Mouse (Mus musculus): ENCODE measurements around the gene Erc2. TPM values are rescaled to one million over a fixed set of nuclear protein-coding genes. Genes with fewer than 3 reads are reported as not detected.

Erc2 gene
- total RNA-seq, 1 experiment from 2014 or later: not detected

GRCm38 (mm10) chr14:28288926-28289325 lies 666.7 kb downstream of the Erc2 start:
- ATAC-seq (replicated peaks; ENCODE audit: insufficient number of reproducible peaks, low FRiP score, low TSS enrichment, poor library complexity, severe bottlenecking): no peak

GRCm38 (mm10) chr14:28293921-28294320 lies 671.7 kb downstream of the Erc2 start:
- no peak for ATAC-seq (replicated peaks; ENCODE audit: insufficient number of reproducible peaks, low FRiP score, low TSS enrichment, poor library complexity, severe bottlenecking)

- no peak for ATAC-seq (replicated peaks; ENCODE audit: insufficient number of reproducible peaks, low FRiP score, low TSS enrichment, poor library complexity, severe bottlenecking)
Observed at GRCm38 (mm10) chr14:28295145-28295544, 672.9 kb downstream of the Erc2 start.

- ATAC-seq (replicated peaks; ENCODE audit: insufficient number of reproducible peaks, low FRiP score, low TSS enrichment, poor library complexity, severe bottlenecking): no peak
Observed at GRCm38 (mm10) chr14:28300095-28300494, 677.9 kb downstream of the Erc2 start.

GRCm38 (mm10) chr14:28301251-28301650 lies 679.0 kb downstream of the Erc2 start:
- no peak for ATAC-seq (replicated peaks; ENCODE audit: insufficient number of reproducible peaks, low FRiP score, low TSS enrichment, poor library complexity, severe bottlenecking)

- ATAC-seq (replicated peaks; ENCODE audit: insufficient number of reproducible peaks, low FRiP score, low TSS enrichment, poor library complexity, severe bottlenecking): no peak
Observed at GRCm38 (mm10) chr14:28304131-28304530, 681.9 kb downstream of the Erc2 start.

- no peak for ATAC-seq (replicated peaks; ENCODE audit: insufficient number of reproducible peaks, low FRiP score, low TSS enrichment, poor library complexity, severe bottlenecking)
Observed at GRCm38 (mm10) chr14:28308661-28309060, 686.4 kb downstream of the Erc2 start.

GRCm38 (mm10) chr14:28316851-28317250 lies 694.6 kb downstream of the Erc2 start:
- no peak for ATAC-seq (replicated peaks; ENCODE audit: insufficient number of reproducible peaks, low FRiP score, low TSS enrichment, poor library complexity, severe bottlenecking)

- ATAC-seq (replicated peaks; ENCODE audit: insufficient number of reproducible peaks, low FRiP score, low TSS enrichment, poor library complexity, severe bottlenecking): no peak
Observed at GRCm38 (mm10) chr14:28321916-28322534, 699.8 kb downstream of the Erc2 start.

- no peak for ATAC-seq (replicated peaks; ENCODE audit: insufficient number of reproducible peaks, low FRiP score, low TSS enrichment, poor library complexity, severe bottlenecking)
Observed at GRCm38 (mm10) chr14:28323243-28323642, 701.0 kb downstream of the Erc2 start.

- no peak for ATAC-seq (replicated peaks; ENCODE audit: insufficient number of reproducible peaks, low FRiP score, low TSS enrichment, poor library complexity, severe bottlenecking)
Observed at GRCm38 (mm10) chr14:28323727-28324126, 701.5 kb downstream of the Erc2 start.

- ATAC-seq (replicated peaks; ENCODE audit: insufficient number of reproducible peaks, low FRiP score, low TSS enrichment, poor library complexity, severe bottlenecking): no peak
Observed at GRCm38 (mm10) chr14:28326456-28326855, 704.2 kb downstream of the Erc2 start.

- ATAC-seq (replicated peaks; ENCODE audit: insufficient number of reproducible peaks, low FRiP score, low TSS enrichment, poor library complexity, severe bottlenecking): no peak
Observed at GRCm38 (mm10) chr14:28328512-28328911, 706.3 kb downstream of the Erc2 start.

- ATAC-seq (replicated peaks; ENCODE audit: insufficient number of reproducible peaks, low FRiP score, low TSS enrichment, poor library complexity, severe bottlenecking): no peak
Observed at GRCm38 (mm10) chr14:28331108-28331507, 708.9 kb downstream of the Erc2 start.

GRCm38 (mm10) chr14:28332351-28332953 lies 710.2 kb downstream of the Erc2 start:
- no peak for ATAC-seq (replicated peaks; ENCODE audit: insufficient number of reproducible peaks, low FRiP score, low TSS enrichment, poor library complexity, severe bottlenecking)

GRCm38 (mm10) chr14:28339146-28339545 lies 716.9 kb downstream of the Erc2 start:
- ATAC-seq (replicated peaks; ENCODE audit: insufficient number of reproducible peaks, low FRiP score, low TSS enrichment, poor library complexity, severe bottlenecking): no peak

GRCm38 (mm10) chr14:28349129-28349528 lies 726.9 kb downstream of the Erc2 start:
- no peak for ATAC-seq (replicated peaks; ENCODE audit: insufficient number of reproducible peaks, low FRiP score, low TSS enrichment, poor library complexity, severe bottlenecking)

GRCm38 (mm10) chr14:28356031-28356430 lies 733.8 kb downstream of the Erc2 start:
- no peak for ATAC-seq (replicated peaks; ENCODE audit: insufficient number of reproducible peaks, low FRiP score, low TSS enrichment, poor library complexity, severe bottlenecking)

- ATAC-seq (replicated peaks; ENCODE audit: insufficient number of reproducible peaks, low FRiP score, low TSS enrichment, poor library complexity, severe bottlenecking): no peak
Observed at GRCm38 (mm10) chr14:28359502-28359901, 737.3 kb downstream of the Erc2 start.

GRCm38 (mm10) chr14:28359983-28360382 lies 737.8 kb downstream of the Erc2 start:
- no peak for ATAC-seq (replicated peaks; ENCODE audit: insufficient number of reproducible peaks, low FRiP score, low TSS enrichment, poor library complexity, severe bottlenecking)

- ATAC-seq (replicated peaks; ENCODE audit: insufficient number of reproducible peaks, low FRiP score, low TSS enrichment, poor library complexity, severe bottlenecking): no peak
Observed at GRCm38 (mm10) chr14:28362336-28362735, 740.1 kb downstream of the Erc2 start.
